Mouse (Mus musculus) testis, adult 10 weeks (tissue): Measurements from ENCODE around the gene Mrpl24. TPM values are rescaled to one million over a fixed set of nuclear protein-coding genes. Genes with fewer than 3 reads are reported as not detected.

Source experiments
- polyA plus RNA-seq: library from polyadenylated mRNA; stranded (reverse); fragments of 350-450 nt; fragmentation: Illumina TruSeq; extraction: RNeasy Lipid Tissue Mini Kit (QIAGEN cat#74804); gene quantifications from one replicate; pipeline ENCODE4 v1.2.3, GENCODE M21; 2014; ENCODE audit warnings: low read depth, low replicate concordance

The Mrpl24 gene
- 95.8 TPM for polyA plus RNA-seq

DNA sequence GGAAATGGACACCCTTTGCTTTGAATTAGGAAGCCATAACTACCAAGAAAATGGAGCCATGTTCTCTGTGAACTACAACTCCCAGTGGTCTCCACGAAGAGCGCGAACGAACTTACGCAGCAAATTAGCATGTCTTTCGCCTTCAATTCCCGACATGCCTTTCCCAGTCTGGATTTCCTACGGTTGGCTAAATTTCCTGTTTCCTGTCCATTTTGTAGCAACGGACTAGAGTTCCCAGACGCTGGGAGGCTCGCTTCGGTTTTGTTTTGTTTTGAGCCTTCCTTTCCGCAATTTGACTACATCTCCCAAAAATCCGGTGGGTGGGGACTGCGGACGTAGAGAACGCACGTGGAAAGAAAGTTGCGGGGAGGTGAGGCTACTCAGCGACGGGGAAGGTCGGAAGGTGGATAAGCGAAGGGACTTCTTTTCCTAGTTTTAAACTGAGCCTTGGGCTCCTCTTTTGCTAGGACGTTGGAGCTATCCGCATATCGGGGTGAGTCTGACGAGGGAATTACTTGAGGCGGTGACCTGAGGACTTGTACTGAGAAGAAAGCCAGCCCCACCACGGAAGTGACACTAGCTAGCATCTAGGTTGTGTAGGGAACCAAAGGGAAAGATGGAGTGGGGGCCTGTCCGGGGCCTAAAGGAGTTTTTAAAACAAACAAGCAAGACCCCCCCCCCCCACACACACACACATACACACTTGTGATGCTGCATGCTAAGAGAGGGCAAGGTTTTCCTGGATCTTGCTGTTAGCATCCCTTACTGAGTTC, at the start of gene Mrpl24:
Mrpl24 (plus strand) TSS at position 171 of the 773 bp plus-strand sequence.

DNA sequence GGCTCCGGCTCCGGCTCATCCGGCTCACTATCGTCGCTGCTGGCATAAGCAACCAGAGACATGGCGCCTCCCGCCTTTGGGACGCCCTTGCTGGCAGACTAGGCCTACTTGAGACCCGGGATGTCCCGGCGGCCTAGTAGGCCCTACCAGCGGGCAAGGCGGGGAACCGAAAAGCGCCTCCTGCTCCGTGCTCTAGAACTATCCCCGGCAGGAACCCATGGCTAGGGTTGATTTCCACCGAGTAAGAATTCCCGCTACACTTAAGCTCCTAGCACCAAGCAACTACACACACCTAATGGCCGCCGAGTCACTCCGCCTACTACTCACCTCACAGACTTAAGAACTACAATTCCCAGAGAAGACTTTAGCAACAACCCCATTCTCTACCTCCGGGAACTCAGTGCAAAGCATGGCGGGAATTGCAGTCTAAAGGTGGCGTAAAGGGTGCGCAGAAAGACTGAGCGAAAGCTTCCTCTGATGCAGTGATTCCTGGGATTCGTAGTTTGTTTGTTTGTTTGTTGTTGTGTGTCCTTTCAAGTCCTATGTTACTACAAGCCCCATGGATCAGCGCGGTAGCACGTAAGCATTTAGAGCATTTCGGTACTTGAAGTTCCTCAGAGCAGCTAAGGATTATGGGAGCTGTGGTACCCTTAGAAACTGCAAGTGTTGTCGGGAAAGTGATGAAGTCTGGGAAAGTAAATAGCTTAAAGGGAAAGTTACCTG, 33.9 kb upstream of the Mrpl24 start, which contains the start of gene Prcc:
Prcc (minus strand) TSS at position 328 of the 723 bp plus-strand sequence.

DNA sequence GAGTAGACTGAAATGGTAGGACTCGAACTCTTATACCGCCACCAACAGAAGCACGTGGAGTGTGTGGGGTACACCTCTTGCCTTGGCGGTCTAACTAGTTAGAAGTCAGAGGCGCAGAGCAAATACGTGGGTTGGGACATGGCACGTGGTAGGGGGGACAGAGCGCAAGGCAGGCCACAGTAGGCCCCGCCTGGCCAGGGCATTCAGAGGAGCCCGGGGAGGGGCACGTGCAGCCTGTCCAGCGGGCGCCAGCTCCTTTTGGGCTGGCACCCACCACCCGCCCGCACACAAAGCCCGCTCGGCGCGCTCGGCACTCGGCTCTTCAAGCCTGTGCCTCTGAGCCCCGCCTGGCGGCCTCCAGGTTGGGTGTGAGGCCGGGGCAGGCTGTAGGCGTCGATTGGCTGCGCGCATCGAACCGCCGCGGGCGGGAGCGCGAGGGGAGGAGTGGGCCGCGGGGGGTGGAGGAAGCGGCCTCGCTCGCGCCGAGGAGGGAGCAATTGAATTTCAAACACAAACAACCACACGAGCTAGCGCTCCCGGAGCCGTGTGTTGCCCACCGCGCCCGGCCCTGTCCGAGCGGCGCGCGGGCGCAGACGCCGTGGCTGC, 13.3 kb upstream of the Mrpl24 start, which contains the start of gene Hdgf:
Hdgf (plus strand) TSS at position 442 of the 606 bp plus-strand sequence.

DNA sequence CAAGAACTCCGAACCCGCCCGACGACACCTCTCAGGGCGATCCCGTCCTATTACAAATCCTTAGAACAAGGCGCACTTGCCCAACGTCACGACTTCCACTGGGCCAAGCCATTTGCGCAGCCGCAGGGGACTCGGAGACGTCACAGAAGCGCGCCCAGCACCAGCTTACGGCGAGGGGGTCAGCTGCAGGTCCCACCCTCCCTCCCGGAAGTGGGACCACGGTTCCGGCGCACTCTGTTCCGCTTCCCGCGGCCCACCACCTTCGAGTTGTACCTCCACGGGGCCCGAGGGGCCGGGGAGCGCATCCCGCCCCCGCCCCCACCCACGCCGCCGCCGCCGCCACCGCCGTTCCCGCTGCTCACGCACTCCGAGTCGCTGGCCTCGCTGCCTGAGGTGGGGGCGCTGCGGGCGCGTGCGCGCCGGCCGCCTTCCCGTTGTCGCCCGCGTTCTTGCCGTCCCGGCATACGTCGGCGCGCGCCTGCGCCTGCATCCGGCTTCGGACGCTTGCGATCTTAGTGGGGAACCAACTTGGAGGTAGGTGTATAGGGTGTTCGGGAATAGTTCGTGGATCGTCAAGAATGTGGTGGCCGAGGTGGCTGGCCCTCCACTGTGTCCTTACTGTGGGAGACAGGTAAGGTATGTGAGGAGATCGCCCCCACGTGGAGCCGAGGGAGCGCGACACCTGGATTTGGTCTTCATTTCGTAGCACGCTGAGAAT, 10.9 kb downstream of the Mrpl24 start, which contains the start of the genes Isg20l2 and Rrnad1:
Isg20l2 (plus strand) TSS at position 237 of the 718 bp plus-strand sequence.
Rrnad1 (minus strand) TSS at position 640 of the 718 bp plus-strand sequence.

DNA sequence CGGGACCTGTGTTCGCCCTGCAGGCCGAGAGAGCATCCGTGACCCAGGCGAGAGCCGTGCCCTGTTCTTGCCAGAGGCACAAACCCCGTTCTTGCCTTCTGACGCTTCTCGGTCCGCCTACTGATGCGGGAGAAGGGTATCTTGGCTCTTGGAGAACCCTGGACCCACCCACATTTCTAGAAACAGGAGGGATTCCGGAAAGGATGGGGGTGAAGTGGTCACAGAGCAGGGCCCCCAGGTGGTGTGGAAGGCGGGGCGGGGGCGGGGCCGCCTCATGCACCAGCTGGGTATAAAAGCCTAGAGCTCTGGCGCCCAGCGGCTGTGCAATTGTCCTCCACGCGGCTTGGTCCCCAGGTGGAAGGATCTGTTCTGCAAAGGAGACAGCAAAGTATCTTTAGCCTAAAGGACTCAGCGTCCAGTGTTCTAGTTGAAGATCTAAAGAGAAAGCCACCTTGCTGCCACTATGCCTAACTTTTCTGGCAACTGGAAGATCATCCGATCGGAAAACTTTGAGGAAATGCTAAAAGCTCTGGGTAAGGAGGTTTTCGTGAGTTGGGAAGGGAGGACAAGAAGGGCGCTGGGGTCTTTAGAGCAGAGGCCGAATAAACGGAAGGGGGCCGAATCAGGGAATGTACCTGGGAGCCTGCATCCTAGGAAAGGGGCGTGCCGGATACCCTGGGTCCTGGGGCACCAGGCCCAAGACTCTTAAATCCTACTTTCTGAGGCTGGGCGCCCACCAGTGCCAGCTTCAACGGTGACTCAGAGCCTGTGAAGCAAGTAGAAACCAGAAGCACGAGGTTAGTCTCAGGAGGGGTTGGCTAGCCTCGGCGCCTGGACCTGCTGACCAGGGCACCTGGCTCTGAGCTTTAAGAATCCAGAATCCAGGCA, 29.3 kb downstream of the Mrpl24 start, which contains the start of gene Crabp2:
Crabp2 (plus strand) TSS at position 289 of the 888 bp plus-strand sequence.

DNA sequence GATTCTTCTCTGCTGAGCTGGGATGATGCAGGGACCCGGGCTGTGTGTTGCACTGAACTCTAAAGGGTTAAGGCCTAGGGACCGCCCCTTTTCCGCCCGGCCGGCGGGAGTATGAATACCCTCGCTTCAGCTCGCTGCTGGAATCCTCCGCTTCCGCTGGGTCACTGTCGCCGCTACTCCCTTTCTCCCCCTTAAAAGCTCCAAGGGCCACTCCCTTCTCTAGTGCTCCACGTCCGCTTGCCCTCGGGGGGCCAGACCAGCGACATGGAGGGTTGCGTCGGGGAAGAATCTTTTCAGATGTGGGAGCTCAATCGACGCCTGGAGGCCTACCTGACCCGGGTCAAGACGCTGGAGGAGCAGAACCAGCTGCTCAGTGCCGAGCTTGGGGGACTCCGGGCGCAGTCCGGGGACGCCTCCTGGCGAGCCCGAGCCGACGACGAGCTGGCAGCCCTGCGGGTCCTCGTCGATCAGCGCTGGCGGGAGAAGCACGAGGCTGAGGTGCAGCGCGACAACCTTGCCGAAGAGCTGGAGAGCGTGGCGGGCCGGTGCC, 51.7 kb downstream of the Mrpl24 start, which contains the start of gene Nes:
Nes (plus strand) TSS at position 140 of the 550 bp plus-strand sequence.

Other genes with a start within 250 kb of the Mrpl24 start
- 25.4 TPM for gene Lrrc71, start 170.9 kb upstream of the Mrpl24 start, polyA plus RNA-seq
- gene Ntrk1, start 124.3 kb upstream of the Mrpl24 start, polyA plus RNA-seq, result not detected
- not detected for gene Insrr, start 122.6 kb upstream of the Mrpl24 start, polyA plus RNA-seq
- gene Pear1, start 95.2 kb upstream of the Mrpl24 start, polyA plus RNA-seq, result 0.14 TPM
- gene Sh2d2a, start 72.8 kb upstream of the Mrpl24 start, polyA plus RNA-seq, result not detected
- gene Prcc, start 33.9 kb upstream of the Mrpl24 start, polyA plus RNA-seq, result 3.6 TPM
- gene Hdgf, start 13.2 kb upstream of the Mrpl24 start, polyA plus RNA-seq, result 195 TPM
- 96.7 TPM for gene Isg20l2, start 10.8 kb downstream of the Mrpl24 start, polyA plus RNA-seq
- gene Rrnad1, start 11.2 kb downstream of the Mrpl24 start, polyA plus RNA-seq, result 5.3 TPM
- not detected for gene Crabp2, start 29.2 kb downstream of the Mrpl24 start, polyA plus RNA-seq
- 0.73 TPM for gene Nes, start 51.6 kb downstream of the Mrpl24 start, polyA plus RNA-seq
- gene Bcan, start 80.7 kb downstream of the Mrpl24 start, polyA plus RNA-seq, result not detected
- 1.8 TPM for gene Hapln2, start 108.1 kb downstream of the Mrpl24 start, polyA plus RNA-seq
- gene Gpatch4, start 123.6 kb downstream of the Mrpl24 start, polyA plus RNA-seq, result 5.1 TPM
- 17.5 TPM for gene Naxe, start 139.0 kb downstream of the Mrpl24 start, polyA plus RNA-seq
- gene Ttc24, start 158.8 kb downstream of the Mrpl24 start, polyA plus RNA-seq, result 9.3 TPM
- gene Iqgap3, start 162.5 kb downstream of the Mrpl24 start, polyA plus RNA-seq, result 0.36 TPM
- gene Mef2d, start 222.9 kb downstream of the Mrpl24 start, polyA plus RNA-seq, result 2.4 TPM